Mouse (Mus musculus) embryonic facial prominence, embryonic 10.5 days (tissue): ENCODE data around the gene Narfl. TPM values are rescaled to one million over a fixed set of nuclear protein-coding genes. Genes with fewer than 3 reads are reported as not detected.
A peak's percentile ranks its signal among the peaks of the same experiment; 100 is the strongest.

ENCODE experiments used
- DNase-seq: peaks from one replicate; pipeline ENCODE4 v3.0.0-alpha.2; 2017; ENCODE audit warnings: low spot score
- H3K27ac ChIP-seq: fragments of 300-500 bp; sonication (generic); replicated peaks from 2 replicates; pipeline ENCODE4 v1.5.1; 2016; ENCODE audit warnings: mild to moderate bottlenecking
- H3K27me3 ChIP-seq: fragments of 300-500 bp; sonication (generic); replicated peaks from 2 replicates; pipeline ENCODE4 v1.6.1; 2016; ENCODE audit warnings: low read depth, mild to moderate bottlenecking; ENCODE audit not compliant: poor library complexity, severe bottlenecking
- H3K36me3 ChIP-seq: fragments of 300-500 bp; sonication (generic); replicated peaks from 2 replicates; pipeline ENCODE4 v1.6.1; 2016; ENCODE audit warnings: mild to moderate bottlenecking, moderate library complexity
- H3K4me1 ChIP-seq: fragments of 300-500 bp; sonication (generic); 2 replicates; pipeline ENCODE4 v1.6.1; 2016
- H3K4me3 ChIP-seq: fragments of 300-500 bp; sonication (generic); 2 replicates; pipeline ENCODE4 v1.5.1; 2016; ENCODE audit warnings: mild to moderate bottlenecking, moderate library complexity
- H3K9me3 ChIP-seq: fragments of 300-500 bp; sonication (generic); 2 replicates; pipeline ENCODE4 v1.6.1; 2016; ENCODE audit warnings: mild to moderate bottlenecking
- WGBS: fragments of 180-500 bp; shearing (Covaris S2); methylation state at CpG from one replicate; pipeline ENCODE4 v1.1.7; 2016; 5-methylcytosine and 5-hydroxymethylcytosine counted together
- microRNA-seq: library from miRNA; unstranded; fragments of <30 nt; microRNA quantifications from one replicate; pipeline ENCODE4, GENCODE M21; 2017
- polyA plus RNA-seq: library from polyadenylated mRNA; unstranded; fragments of >200 nt; fragmentation: Nextera tagmentation; extraction: Ambion mirVana; gene quantifications from 2 replicates; pipeline ENCODE4 v1.2.1, GENCODE M21; 2016

The Narfl gene
- polyA plus RNA-seq, 1 experiment from 2014 or later, result 25.9 TPM

DNA sequence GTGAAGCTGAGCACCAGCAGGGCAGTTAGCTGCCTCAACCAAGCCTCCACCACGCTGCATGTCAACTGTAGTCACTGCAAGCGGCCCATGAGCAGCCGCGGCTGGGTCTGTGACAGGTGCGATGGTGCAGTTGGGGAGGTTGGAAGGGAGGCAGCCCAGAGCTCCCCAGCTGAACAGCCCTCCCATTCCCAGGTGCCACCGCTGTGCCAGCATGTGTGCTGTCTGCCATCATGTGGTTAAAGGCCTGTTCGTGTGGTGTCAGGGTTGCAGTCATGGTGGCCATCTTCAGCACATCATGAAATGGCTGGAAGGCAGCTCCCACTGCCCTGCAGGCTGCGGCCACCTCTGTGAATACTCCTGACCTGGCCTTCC lies 54.6 kb downstream of the Narfl start:
- WGBS, result 83% methylated on average over 8 of the region's 8 CpGs
- Histone ChIP-seq H3K27me3 (no peaks in the 10 kb centered on the region), H3K9me3 (no peaks in the 10 kb centered on the region), H3K27ac (peak overlapping the region; percentile 87), H3K4me3 (peak overlapping the region; percentile 81), H3K4me1 (peaks cover 76% of the 10 kb centered on the region), H3K36me3 (peaks cover 59% of the 10 kb centered on the region)
- no peak for DNase-seq

- Histone ChIP-seq H3K4me1 (peaks cover 78% of the 10 kb centered on the region), H3K27me3 (no peaks in the 10 kb centered on the region), H3K4me3 (peak within 1 kb of the TSS; percentile 81), H3K36me3 (peaks cover 59% of the 10 kb centered on the region), H3K27ac (peak within 1 kb of the TSS; percentile 87), H3K9me3 (no peaks in the 10 kb centered on the region)
- DNase-seq, result peak; percentile 86
- WGBS, result 1% methylated on average over 32 of the region's 32 CpGs
Measured at GRCm38 (mm10) chr17:25828712-25829557, 55.4 kb downstream of the Narfl start, which contains the start of gene Jmjd8. Gene Jmjd8, plus strand, starts transcription at chr17:25828867.

GRCm38 (mm10) chr17:25829558-25830017 lies 56.0 kb downstream of the Narfl start:
- Histone ChIP-seq H3K36me3 (peaks cover 62% of the 10 kb centered on the region), H3K9me3 (no peaks in the 10 kb centered on the region), H3K4me3 (peak overlapping the region; percentile 81), H3K27me3 (no peaks in the 10 kb centered on the region), H3K27ac (peak overlapping the region; percentile 87), H3K4me1 (peaks cover 78% of the 10 kb centered on the region)
- WGBS, result 42% methylated on average over 8 of the region's 8 CpGs
- peak; percentile 29 for DNase-seq

DNA sequence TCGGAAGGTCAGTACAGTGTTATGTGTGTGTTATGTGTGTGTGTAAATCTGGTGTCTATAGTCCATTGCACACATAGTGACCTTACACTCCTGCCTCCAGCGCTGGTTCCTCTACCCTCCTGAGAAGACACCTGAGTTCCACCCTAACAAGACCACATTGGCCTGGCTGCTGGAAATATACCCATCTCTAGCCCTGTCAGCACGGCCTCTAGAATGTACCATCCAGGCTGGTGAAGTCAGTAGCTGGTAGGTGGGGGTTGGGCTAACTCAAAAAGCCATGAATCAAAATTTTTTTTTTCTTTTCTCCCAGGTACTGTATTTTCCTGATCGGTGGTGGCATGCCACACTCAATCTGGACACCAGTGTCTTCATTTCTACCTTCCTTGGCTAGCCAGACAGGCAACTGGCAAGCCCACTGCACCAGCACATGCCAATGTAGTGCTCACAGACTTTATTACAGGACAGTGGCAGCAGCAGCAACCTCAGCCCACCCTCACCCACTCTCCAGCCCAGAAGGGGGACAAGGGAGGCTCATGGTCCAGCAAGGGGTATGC lies 56.7 kb downstream of the Narfl start:
- DNase-seq, result no peak
- WGBS, result 87% methylated on average over 4 of the region's 4 CpGs
- H3K4me3 ChIP-seq, result peak overlapping the region; percentile 81
- peaks cover 78% of the 10 kb centered on the region for H3K4me1 ChIP-seq
- H3K27me3 ChIP-seq, result no peaks in the 10 kb centered on the region
- 0 out of 2 replicates have a peak overlapping the region, but pooled peaks have one; percentile 11 for H3K27ac ChIP-seq
- no peaks in the 10 kb centered on the region for H3K9me3 ChIP-seq
- peaks cover 66% of the 10 kb centered on the region for H3K36me3 ChIP-seq

- WGBS, result 87% methylated on average over 14 of the region's 14 CpGs
- Histone ChIP-seq H3K36me3 (peaks cover 66% of the 10 kb centered on the region), H3K27ac (0 out of 2 replicates have a peak overlapping the region, but pooled peaks have one; percentile 11), H3K27me3 (no peaks in the 10 kb centered on the region), H3K4me3 (peak overlapping the region; percentile 81), H3K9me3 (no peaks in the 10 kb centered on the region), H3K4me1 (peaks cover 80% of the 10 kb centered on the region)
- no peak for DNase-seq
Measured at GRCm38 (mm10) chr17:25830806-25831431, 57.3 kb downstream of the Narfl start.

DNA sequence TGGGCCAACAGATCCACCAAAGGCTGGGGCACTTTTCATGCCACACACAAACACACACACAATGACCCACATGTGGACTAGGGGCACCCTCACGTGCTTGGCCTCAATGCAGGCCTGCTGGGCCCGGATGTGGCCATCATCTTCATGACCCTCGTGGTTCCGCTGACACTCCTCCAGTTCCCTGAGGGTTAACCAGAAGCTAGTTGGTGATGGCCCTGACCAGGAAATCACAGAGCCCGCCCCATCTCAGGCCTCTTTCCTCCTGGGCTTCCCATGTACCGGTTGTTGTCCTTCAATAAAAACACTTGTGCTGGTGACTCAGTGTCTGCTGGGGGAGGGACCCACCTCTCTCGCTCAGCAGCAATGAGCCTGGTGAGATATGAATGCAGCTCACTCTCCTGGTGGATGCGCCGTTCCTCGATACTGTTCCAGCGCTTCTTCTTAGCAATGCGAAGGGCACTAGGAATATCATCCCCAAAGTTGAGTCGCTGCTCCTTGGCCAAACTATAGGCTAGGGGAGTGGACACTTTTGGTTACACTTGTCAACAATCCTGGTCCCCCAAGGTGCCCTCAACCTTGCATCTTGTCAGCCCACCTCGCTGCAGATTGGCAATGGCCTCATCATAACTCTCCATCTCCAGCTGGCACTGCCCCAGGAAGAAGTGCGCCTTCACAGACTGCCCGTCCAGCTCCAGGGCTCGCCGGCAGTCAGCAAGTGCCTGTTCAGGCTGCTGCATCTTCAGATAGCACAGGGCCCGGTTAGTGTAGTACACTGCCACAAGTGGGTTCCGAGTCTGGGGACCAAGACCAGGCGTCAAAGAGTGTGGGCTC lies 58.1 kb downstream of the Narfl start:
- Histone ChIP-seq H3K36me3 (peaks cover 63% of the 10 kb centered on the region), H3K27me3 (no peaks in the 10 kb centered on the region), H3K4me1 (peaks cover 85% of the 10 kb centered on the region), H3K4me3 (peak overlapping the region; percentile 81), H3K27ac (peak overlapping the region; percentile 95), H3K9me3 (no peaks in the 10 kb centered on the region)
- peak; percentile 26 for DNase-seq
- WGBS, result 67% methylated on average over 21 of the region's 21 CpGs

- WGBS, result under 1% methylated on average over 77 of the region's 77 CpGs
- peak; percentile 99 for DNase-seq
- H3K27ac ChIP-seq, result peak overlapping the region; percentile 95
- peak overlapping the region; percentile 81 for H3K4me3 ChIP-seq
- H3K9me3 ChIP-seq, result no peaks in the 10 kb centered on the region
- peaks cover 60% of the 10 kb centered on the region for H3K36me3 ChIP-seq
- H3K27me3 ChIP-seq, result no peaks in the 10 kb centered on the region
- H3K4me1 ChIP-seq, result peaks cover 85% of the 10 kb centered on the region
Measured at GRCm38 (mm10) chr17:25832436-25833290, 59.1 kb downstream of the Narfl start.

Small RNA genes lying within 50 kb of the gene (microRNA-seq; reads per million reads assigned to microRNA genes)
- not detected for gene Gm25083
- gene Mir3082, result 0.91 reads per million
- gene Mir6966, result not detected

Other genes starting within 250 kb of the Narfl start
- 12.5 and 13.1 TPM in 2 replicates for gene Sox8, start 203.1 kb upstream of the Narfl start, polyA plus RNA-seq
- 26.3 and 26.6 TPM in 2 replicates for gene Lmf1, start 194.7 kb upstream of the Narfl start, polyA plus RNA-seq
- 1.8 and 2.5 TPM in 2 replicates for gene Gng13, start 56.6 kb upstream of the Narfl start, polyA plus RNA-seq
- 60.7 and 66.2 TPM in 2 replicates for gene Chtf18, start 46.4 kb upstream of the Narfl start, polyA plus RNA-seq
- 23.7 and 25.5 TPM in 2 replicates for gene Rpusd1, start 46.1 kb upstream of the Narfl start, polyA plus RNA-seq
- 0.11 TPM in 1 of 2 replicates, not detected in the other for gene Mslnl, start 37.7 kb upstream of the Narfl start, polyA plus RNA-seq
- gene Msln, start 19.4 kb upstream of the Narfl start, polyA plus RNA-seq, result 0.55 and 0.65 TPM in 2 replicates
- 59.9 and 69.1 TPM in 2 replicates for gene Haghl, start 11.9 kb downstream of the Narfl start, polyA plus RNA-seq
- 0.62 and 1.2 TPM in 2 replicates for gene Ccdc78, start 12.8 kb downstream of the Narfl start, polyA plus RNA-seq
- 62.3 and 67.8 TPM in 2 replicates for gene Fam173a, start 19.1 kb downstream of the Narfl start, polyA plus RNA-seq
- gene AC134908.4, start 21.9 kb downstream of the Narfl start, polyA plus RNA-seq, result 0.95 and 1.0 TPM in 2 replicates
- gene Metrn, start 23.4 kb downstream of the Narfl start, polyA plus RNA-seq, result 118 and 137 TPM in 2 replicates
- gene Fbxl16, start 35.3 kb downstream of the Narfl start, polyA plus RNA-seq, result 5.0 and 5.1 TPM in 2 replicates
- 31.0 and 31.4 TPM in 2 replicates for gene Wdr24, start 49.9 kb downstream of the Narfl start, polyA plus RNA-seq
- 50.5 and 55.1 TPM in 2 replicates for gene Jmjd8, start 55.1 kb downstream of the Narfl start, polyA plus RNA-seq
- 396 and 400 TPM in 2 replicates for gene Stub1, start 59.6 kb downstream of the Narfl start, polyA plus RNA-seq
- gene Rhbdl1, start 63.5 kb downstream of the Narfl start, polyA plus RNA-seq, result 1.2 and 1.4 TPM in 2 replicates
- gene Gm20683, start 68.0 kb downstream of the Narfl start, polyA plus RNA-seq, result 0.92 and 1.4 TPM in 2 replicates
- gene Rhot2, start 71.1 kb downstream of the Narfl start, polyA plus RNA-seq, result 26.3 and 27.2 TPM in 2 replicates
- gene Wdr90, start 87.7 kb downstream of the Narfl start, polyA plus RNA-seq, result 53.8 and 56.1 TPM in 2 replicates
- 17.3 and 20.2 TPM in 2 replicates for gene Mcrip2, start 95.0 kb downstream of the Narfl start, polyA plus RNA-seq
- 68.1 and 69.8 TPM in 2 replicates for gene Mettl26, start 101.3 kb downstream of the Narfl start, polyA plus RNA-seq
- gene Wfikkn1, start 107.1 kb downstream of the Narfl start, polyA plus RNA-seq, result 7.8 and 12.6 TPM in 2 replicates
- gene Rab40c, start 146.0 kb downstream of the Narfl start, polyA plus RNA-seq, result 30.9 and 34.0 TPM in 2 replicates
- 62.9 and 69.3 TPM in 2 replicates for gene Pigq, start 171.2 kb downstream of the Narfl start, polyA plus RNA-seq
- 0.88 TPM in 1 of 2 replicates, not detected in the other for gene Nhlrc4, start 171.2 kb downstream of the Narfl start, polyA plus RNA-seq
- gene A930017K11Rik, start 178.8 kb downstream of the Narfl start, polyA plus RNA-seq, result 0.35 and 0.36 TPM in 2 replicates
- 34.3 and 40.1 TPM in 2 replicates for gene Capn15, start 212.0 kb downstream of the Narfl start, polyA plus RNA-seq